Mouse (Mus musculus): ENCODE measurements around the gene Fam166b.

Fam166b gene

GRCm38 (mm10) chr4:43428180-43428861 is 613 bp downstream of the Fam166b start:
- DNase-seq (ENCODE audit: low spot score), result no peak

- DNase-seq (ENCODE audit: low spot score), result no peak
Measured at GRCm38 (mm10) chr4:43427501-43428179, 1.3 kb downstream of the Fam166b start.

- DNase-seq (ENCODE audit: low spot score), result no peak
Measured at GRCm38 (mm10) chr4:43426487-43426886, 2.4 kb downstream of the Fam166b start.

GRCm38 (mm10) chr4:43425648-43426380 is 3.1 kb downstream of the Fam166b start:
- DNase-seq (ENCODE audit: low spot score), result no peak

GRCm38 (mm10) chr4:43425197-43425596 is 3.7 kb downstream of the Fam166b start:
- DNase-seq (ENCODE audit: low spot score), result no peak

GRCm38 (mm10) chr4:43424072-43424471 is 4.9 kb downstream of the Fam166b start:
- no peak for DNase-seq (ENCODE audit: low spot score)

- no peak for DNase-seq (ENCODE audit: low spot score)
Measured at GRCm38 (mm10) chr4:43423267-43423934, 5.5 kb downstream of the Fam166b start.

GRCm38 (mm10) chr4:43421632-43422240 is 7.2 kb downstream of the Fam166b start:
- no peak for DNase-seq (ENCODE audit: low spot score)

- DNase-seq (ENCODE audit: low spot score), result peak; percentile 75
Measured at GRCm38 (mm10) chr4:43420305-43420704, 8.6 kb downstream of the Fam166b start.

GRCm38 (mm10) chr4:43419801-43420281 is 9.1 kb downstream of the Fam166b start:
- DNase-seq (ENCODE audit: low spot score), result no peak

GRCm38 (mm10) chr4:43418973-43419656 is 9.8 kb downstream of the Fam166b start:
- DNase-seq (ENCODE audit: low spot score), result no peak

GRCm38 (mm10) chr4:43418450-43418849 is 10.5 kb downstream of the Fam166b start:
- no peak for DNase-seq (ENCODE audit: low spot score)

- DNase-seq (ENCODE audit: low spot score), result no peak
Measured at GRCm38 (mm10) chr4:43417269-43418062, 11.5 kb downstream of the Fam166b start.

- DNase-seq (ENCODE audit: low spot score), result no peak
Measured at GRCm38 (mm10) chr4:43416071-43416490, 12.9 kb downstream of the Fam166b start.

- DNase-seq (ENCODE audit: low spot score), result no peak
Measured at GRCm38 (mm10) chr4:43415221-43416070, 13.5 kb downstream of the Fam166b start.

- no peak for DNase-seq (ENCODE audit: low spot score)
Measured at GRCm38 (mm10) chr4:43414761-43415160, 14.2 kb downstream of the Fam166b start.

GRCm38 (mm10) chr4:43407071-43407920 is 21.6 kb downstream of the Fam166b start:
- DNase-seq (ENCODE audit: low spot score), result no peak
